Mouse (Mus musculus) spleen, adult 10 weeks (tissue): Measurements from ENCODE around the gene H2-T22. TPM values are rescaled to one million over a fixed set of nuclear protein-coding genes. Genes with fewer than 3 reads are reported as not detected.

Experiments used
- polyA plus RNA-seq: library from polyadenylated mRNA; stranded (reverse); fragments of 350-450 nt; fragmentation: Illumina TruSeq; extraction: RNeasy Lipid Tissue Mini Kit (QIAGEN cat#74804); gene quantifications from one replicate; pipeline ENCODE4 v1.2.3, GENCODE M21; 2015; ENCODE audit warnings: low replicate concordance; ENCODE audit not compliant: insufficient read depth

The H2-T22 gene
- 124 TPM for polyA plus RNA-seq

GRCm38 (mm10) chr17:36042610-36043169 is at the start of gene H2-T22, which contains the start of gene Gm6034:
Gene H2-T22 (minus strand): TSS chr17:36042747.
Gene Gm6034 (plus strand): TSS chr17:36042961.

GRCm38 (mm10) chr17:36058362-36058761 is 15.8 kb upstream of the H2-T22 start, which contains the start of gene Gm11127:
Gene Gm11127 (minus strand): TSS chr17:36058371.

GRCm38 (mm10) chr17:36032351-36032875 is 10.1 kb downstream of the H2-T22 start, which contains the start of gene H2-T23:
Gene H2-T23 (minus strand): TSS chr17:36032855.

GRCm38 (mm10) chr17:36020191-36021073 is 22.1 kb downstream of the H2-T22 start, which contains the start of gene H2-T24:
Gene H2-T24 (minus strand): TSS chr17:36020560.

Other genes with a start within 250 kb of the H2-T22 start
- 3.4 TPM for gene Ier3, start 221.1 kb downstream of the H2-T22 start, polyA plus RNA-seq
- gene Flot1, start 219.5 kb downstream of the H2-T22 start, polyA plus RNA-seq, result 27.5 TPM
- 222 TPM for gene Tubb5, start 204.4 kb downstream of the H2-T22 start, polyA plus RNA-seq
- gene Mdc1, start 201.2 kb downstream of the H2-T22 start, polyA plus RNA-seq, result 59.7 TPM
- 43.1 TPM for gene Nrm, start 181.4 kb downstream of the H2-T22 start, polyA plus RNA-seq
- 139 TPM for gene Ppp1r18, start 177.2 kb downstream of the H2-T22 start, polyA plus RNA-seq
- gene Dhx16, start 162.9 kb downstream of the H2-T22 start, polyA plus RNA-seq, result 124 TPM
- gene 2310061I04Rik, start 145.3 kb downstream of the H2-T22 start, polyA plus RNA-seq, result 29.9 TPM
- 15.8 TPM for gene Atat1, start 132.7 kb downstream of the H2-T22 start, polyA plus RNA-seq
- 63.0 TPM for gene Mrps18b, start 126.4 kb downstream of the H2-T22 start, polyA plus RNA-seq
- gene Ppp1r10, start 126.3 kb downstream of the H2-T22 start, polyA plus RNA-seq, result 32.2 TPM
- gene Abcf1, start 73.0 kb downstream of the H2-T22 start, polyA plus RNA-seq, result 133 TPM
- 19.0 TPM for gene Gnl1, start 62.9 kb downstream of the H2-T22 start, polyA plus RNA-seq
- 29.2 TPM for gene Prr3, start 62.5 kb downstream of the H2-T22 start, polyA plus RNA-seq
- 80.5 TPM for gene H2-T24, start 22.2 kb downstream of the H2-T22 start, polyA plus RNA-seq
- gene H2-T23, start 9.9 kb downstream of the H2-T22 start, polyA plus RNA-seq, result 186 TPM
- 0.25 TPM for gene Gm6034, start 214 bp upstream of the H2-T22 start, polyA plus RNA-seq
- not detected for gene Gm11127, start 15.6 kb upstream of the H2-T22 start, polyA plus RNA-seq
- 1.1 TPM for gene Gm19684, start 78.9 kb upstream of the H2-T22 start, polyA plus RNA-seq
- gene Gm7030, start 86.7 kb upstream of the H2-T22 start, polyA plus RNA-seq, result not detected
- gene Gm8909, start 125.8 kb upstream of the H2-T22 start, polyA plus RNA-seq, result not detected
- gene H2-T3, start 147.5 kb upstream of the H2-T22 start, polyA plus RNA-seq, result not detected
- 25.3 TPM for gene Rpp21, start 215.3 kb upstream of the H2-T22 start, polyA plus RNA-seq
- 70.6 TPM for gene Trim39, start 229.5 kb upstream of the H2-T22 start, polyA plus RNA-seq
- not detected for gene H2-M10.2, start 243.7 kb upstream of the H2-T22 start, polyA plus RNA-seq